8 mouse cellular contexts compared by ENCODE assay signal in the genomic region with DNA sequence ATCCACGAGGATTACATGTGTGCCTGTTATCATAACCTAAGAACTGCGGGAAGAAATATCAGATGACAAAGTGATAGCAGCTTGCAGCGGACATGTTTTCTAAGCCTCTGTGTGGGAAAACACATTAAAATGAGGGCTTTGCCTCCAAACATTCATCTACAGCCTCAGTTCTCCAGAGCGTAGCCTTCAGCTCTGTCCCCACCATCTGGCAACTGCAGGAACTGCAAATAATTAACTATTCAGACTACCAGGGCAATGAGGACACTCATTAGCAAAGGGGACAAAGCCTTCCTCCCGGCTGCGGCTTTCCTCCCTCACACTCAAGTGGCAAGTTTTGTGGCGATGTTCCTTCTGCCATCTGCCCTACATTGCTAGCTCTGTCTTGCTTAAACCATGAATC. TPM values are rescaled to one million over a fixed set of nuclear protein-coding genes. Genes with fewer than 3 reads are reported as not detected.
DNase-seq lines count a peak whose midpoint lies in the region; ATAC-seq and TF ChIP-seq lines count a peak whose summit lies in the region.

No protein-coding gene starts in this region.

- no peak for TF ChIP-seq POLR2A in bone marrow, adult 2 months (IDR thresholded peaks at IDR 0.05; ENCODE audit: borderline replicate concordance, control insufficient read depth, low read depth, low read length)

- peak; percentile 44 for TF ChIP-seq CTCF in bone marrow, adult 2 months (IDR thresholded peaks at IDR 0.05; ENCODE audit: control insufficient read depth, insufficient read depth, low read length)

- ATAC-seq in heart, embryonic 12.5 days (ENCODE audit: insufficient number of reproducible peaks, low FRiP score): no peak
- no peak for ATAC-seq in embryonic facial prominence, embryonic 13.5 days (ENCODE audit: insufficient number of reproducible peaks, insufficient read depth, low FRiP score, low TSS enrichment, low read depth)

- DNase-seq in heart, adult 18-20 months: peak; percentile 21 to 61
- peak; percentile 66 for DNase-seq in hindbrain, embryonic 10.5 days (ENCODE audit: low spot score)
- DNase-seq in layer of hippocampus, adult 8-10 months (ENCODE audit: low spot score in 2 of 2): peak; percentile 41 to 73
- DNase-seq in lung, postnatal 36 days: peak; percentile 74
- peak; percentile 80 to 83 for DNase-seq in right cerebral cortex, adult 2 months (ENCODE audit: low spot score in 2 of 2)

- no peaks in the 10 kb centered on the region for H3K4me1 ChIP-seq in heart, embryonic 12.5 days (replicated peaks)
- H3K4me1 ChIP-seq in bone marrow, adult 2 months (ENCODE audit: control insufficient read depth, insufficient read depth, low read length): no peaks in the 10 kb centered on the region
- no peaks in the 10 kb centered on the region for H3K4me1 ChIP-seq in embryonic facial prominence, embryonic 13.5 days
- peaks cover 15% of the 10 kb centered on the region for H3K4me1 ChIP-seq in hindbrain, embryonic 10.5 days (replicated peaks)

- no peaks in the 10 kb centered on the region for H3K36me3 ChIP-seq in heart, embryonic 12.5 days
- H3K36me3 ChIP-seq in embryonic facial prominence, embryonic 13.5 days: no peaks in the 10 kb centered on the region
- H3K36me3 ChIP-seq in hindbrain, embryonic 10.5 days: no peaks in the 10 kb centered on the region

- WGBS in heart, embryonic 12.5 days: 8% methylated on average over 7 of the region's 7 CpGs
- WGBS in bone marrow, adult 2 months: 11% methylated on average over 7 of the region's 7 CpGs
- 7% methylated on average over 7 of the region's 7 CpGs for WGBS in embryonic facial prominence, embryonic 13.5 days
- 8% methylated on average over 7 of the region's 7 CpGs for WGBS in hindbrain, embryonic 10.5 days

- H3K27ac ChIP-seq in heart, embryonic 12.5 days (ENCODE audit: poor library complexity, severe bottlenecking): no peak overlapping the region
- H3K27ac ChIP-seq in bone marrow, adult 2 months (ENCODE audit: control insufficient read depth, insufficient read depth, low read depth, low read length, poor library complexity): no peak overlapping the region
- H3K27ac ChIP-seq in embryonic facial prominence, embryonic 13.5 days: no peak overlapping the region
- no peak overlapping the region for H3K27ac ChIP-seq in hindbrain, embryonic 10.5 days

- H3K9ac ChIP-seq in heart, embryonic 12.5 days: no peak overlapping the region
- H3K9ac ChIP-seq in embryonic facial prominence, embryonic 13.5 days: no peak overlapping the region

- H3K4me3 ChIP-seq in heart, embryonic 12.5 days: no peak overlapping the region
- no peak overlapping the region for H3K4me3 ChIP-seq in bone marrow, adult 2 months (replicated peaks; ENCODE audit: control insufficient read depth, low read depth, low read length)
- no peak overlapping the region for H3K4me3 ChIP-seq in embryonic facial prominence, embryonic 13.5 days
- no peak overlapping the region for H3K4me3 ChIP-seq in hindbrain, embryonic 10.5 days

- H3K4me2 ChIP-seq in heart, embryonic 12.5 days: no peak overlapping the region; the same call in 1 of the 2 replicates
- 0 out of 2 replicates have a peak overlapping the region, but pooled peaks have one; percentile 28 for H3K4me2 ChIP-seq in embryonic facial prominence, embryonic 13.5 days

- H3K9me3 ChIP-seq in heart, embryonic 12.5 days (replicated peaks): no peaks in the 10 kb centered on the region
- H3K9me3 ChIP-seq in embryonic facial prominence, embryonic 13.5 days: no peaks in the 10 kb centered on the region
- no peaks in the 10 kb centered on the region for H3K9me3 ChIP-seq in hindbrain, embryonic 10.5 days

- H3K27me3 ChIP-seq in heart, embryonic 12.5 days (replicated peaks): peaks cover 12% of the 10 kb centered on the region
- peaks cover 10% of the 10 kb centered on the region for H3K27me3 ChIP-seq in embryonic facial prominence, embryonic 13.5 days
- peaks cover 30% of the 10 kb centered on the region for H3K27me3 ChIP-seq in hindbrain, embryonic 10.5 days (ENCODE audit: insufficient read depth, poor library complexity, severe bottlenecking)

RNA-seq across cellular contexts. Expression of gene 4921504E06Rik, which starts 33.9 kb away (rescaled TPM):
- total RNA-seq in heart, adult 18-20 months (2021): not detected
- not detected in 2 replicates for polyA plus RNA-seq in heart, embryonic 12.5 days (2016; fragmentation: Nextera tagmentation; extraction: Ambion mirVana)
- not detected in 2 replicates for polyA plus RNA-seq in bone marrow, adult 2 months (2011; ENCODE audit: insufficient read depth, insufficient read length, low replicate concordance, missing spikeins)
- polyA plus RNA-seq in embryonic facial prominence, embryonic 13.5 days (2015; fragmentation: Nextera tagmentation; extraction: Ambion mirVana): not detected in 2 replicates
- not detected in 2 replicates for polyA plus RNA-seq in hindbrain, embryonic 10.5 days (2016; fragmentation: Nextera tagmentation; extraction: Ambion mirVana)
- total RNA-seq in layer of hippocampus, adult 8-10 months (2022): not detected
